Mouse (Mus musculus) Muller cell, postnatal 12 days (primary cell): Measurements from ENCODE around the gene Ak9.
"Not testable (repeated sequence)": the region's sequence is repeated elsewhere in the genome, so short reads cannot be mapped to it uniquely, and the experiment has no call there.

Source experiments
- DNase-seq: peaks from one replicate; pipeline ENCODE4 v3.0.0-alpha.2; 2015; ENCODE audit errors: inconsistent ontology term

Ak9 gene

DNA sequence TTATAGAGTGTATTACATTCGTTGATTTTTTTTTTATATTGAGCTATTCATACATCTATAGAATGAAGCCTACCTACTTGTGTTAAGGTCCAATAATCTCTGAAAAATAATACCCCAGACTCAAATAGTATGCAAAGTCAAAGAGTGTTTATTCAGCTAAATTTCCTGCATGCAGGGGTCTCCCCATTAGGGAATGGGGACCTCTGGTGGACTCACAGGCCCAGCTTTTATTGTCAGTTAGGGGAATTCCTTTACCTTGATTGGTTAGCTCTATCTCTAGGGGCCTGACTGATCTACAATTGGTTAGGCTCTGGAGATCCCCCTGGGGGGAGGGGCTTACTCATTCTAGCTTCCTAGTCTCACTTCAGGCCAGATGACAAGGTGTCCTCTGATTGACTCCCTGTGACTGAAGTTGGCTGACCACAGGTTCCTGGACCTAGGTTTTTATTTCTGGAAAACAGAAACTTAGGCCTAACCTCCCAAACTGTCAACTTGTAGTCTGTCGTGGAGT lies 28.8 kb downstream of the Ak9 start:
- no peak for DNase-seq

DNA sequence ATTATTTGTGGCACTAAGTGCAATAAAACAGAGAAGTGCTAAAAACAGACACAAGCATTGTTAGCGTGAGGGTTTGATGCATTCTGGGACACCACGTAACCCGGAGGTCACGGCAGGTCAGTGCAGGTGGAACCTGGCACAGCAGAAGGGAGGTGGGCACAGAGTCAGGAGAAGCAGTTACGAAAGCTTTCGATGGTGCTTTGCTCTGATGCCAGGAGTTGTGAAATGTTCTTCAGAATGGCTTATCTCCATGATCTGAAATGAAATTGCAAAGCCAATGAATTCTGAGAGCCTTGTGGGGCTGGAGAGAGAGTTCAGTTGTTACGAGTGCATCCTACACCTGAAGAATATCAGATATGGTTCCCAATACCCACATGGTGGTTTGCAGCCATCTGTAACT lies 37.6 kb downstream of the Ak9 start:
- DNase-seq, result no peak

DNA sequence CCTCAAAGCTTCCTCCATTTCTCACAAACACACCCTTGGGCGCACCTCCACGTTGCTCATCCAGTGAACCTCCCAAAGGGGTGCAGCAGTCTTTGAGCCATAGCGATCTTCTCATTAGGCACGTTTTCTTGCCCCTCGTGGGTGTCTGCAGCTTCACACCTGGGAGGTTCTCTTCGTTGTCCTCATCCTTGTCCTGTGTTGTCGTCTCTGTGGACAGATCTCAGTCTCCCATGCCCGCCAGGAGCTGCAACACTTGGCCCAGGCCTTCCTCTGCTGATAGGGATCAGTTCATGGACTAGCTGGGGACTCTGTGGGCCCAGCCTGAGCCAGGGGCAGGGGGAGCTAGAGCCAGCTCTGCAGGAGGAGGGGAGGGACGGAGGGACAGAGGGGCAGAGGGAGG lies 61.3 kb downstream of the Ak9 start:
- no peak for DNase-seq

DNA sequence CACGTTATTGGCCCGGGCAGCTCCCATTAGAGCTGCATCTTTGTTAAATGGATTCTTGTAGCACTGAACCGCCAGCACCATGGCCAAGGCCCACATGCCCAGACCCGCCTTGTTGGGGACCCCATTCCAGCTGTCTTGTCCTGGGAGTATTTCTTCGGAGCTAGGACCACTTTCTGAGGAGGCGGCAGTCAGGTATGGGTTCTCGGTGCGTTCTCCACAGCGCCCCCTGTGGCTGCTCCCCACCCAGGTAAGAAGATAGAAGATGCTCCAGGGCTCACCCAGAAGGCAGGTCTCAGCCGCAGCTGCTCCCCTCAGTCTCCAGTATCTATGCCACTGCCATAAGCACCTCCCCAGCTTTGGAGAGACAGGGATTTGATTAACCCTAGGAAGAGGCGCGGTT lies 76.7 kb downstream of the Ak9 start:
- DNase-seq, result no peak

DNA sequence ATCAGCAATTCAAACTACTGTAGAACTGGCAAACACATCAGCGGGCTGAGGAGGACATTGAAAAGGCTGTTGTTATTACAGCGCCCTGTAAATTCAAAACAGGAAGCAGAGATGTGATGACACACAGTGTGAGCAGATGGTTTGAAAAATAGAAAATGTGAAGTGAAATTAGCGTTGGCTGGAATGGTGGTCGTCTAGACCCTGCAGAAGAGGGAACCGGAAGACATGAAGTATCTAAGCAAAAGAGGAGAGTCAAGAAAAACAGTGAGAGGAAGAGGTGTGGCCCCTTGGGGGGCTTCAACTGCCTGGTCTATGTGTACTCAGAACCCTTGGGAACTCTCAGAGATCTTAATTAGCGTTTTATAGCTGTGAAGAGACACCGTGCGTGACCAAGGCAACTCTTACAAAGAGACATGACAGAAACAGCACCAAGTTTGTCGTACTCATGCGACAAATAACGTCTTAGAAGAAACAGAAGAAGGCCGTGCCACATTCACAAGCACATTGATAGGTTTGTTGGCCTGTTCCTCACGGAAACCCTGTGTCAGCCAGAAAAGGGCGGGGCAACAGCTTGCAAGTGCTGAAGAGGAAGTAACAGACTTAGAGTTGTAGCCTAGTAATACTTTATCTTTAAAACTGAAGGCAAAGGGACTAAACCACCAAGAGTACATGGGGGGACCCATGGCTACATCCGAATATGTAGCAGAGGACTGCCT lies 81.9 kb downstream of the Ak9 start:
- no peak for DNase-seq

DNA sequence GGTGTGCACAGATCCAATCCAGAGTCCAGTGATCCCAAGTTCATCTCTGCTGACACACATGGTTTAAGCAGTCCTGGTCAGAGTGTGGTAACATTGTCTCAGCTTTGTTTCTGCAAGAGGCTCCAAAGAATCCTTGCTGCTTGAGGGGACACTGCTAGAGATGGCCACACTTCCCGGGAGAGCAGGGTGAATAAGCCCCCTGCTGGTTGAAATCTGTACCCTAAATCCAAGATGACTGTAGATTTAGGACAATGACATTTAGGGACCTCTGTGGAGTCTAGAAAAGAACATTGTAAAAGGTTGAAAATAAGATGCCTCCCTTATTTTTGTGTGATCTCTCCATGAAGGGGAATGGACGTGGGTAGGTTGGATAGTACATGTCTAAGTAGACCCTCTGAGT lies 89.8 kb downstream of the Ak9 start:
- no peak for DNase-seq

DNA sequence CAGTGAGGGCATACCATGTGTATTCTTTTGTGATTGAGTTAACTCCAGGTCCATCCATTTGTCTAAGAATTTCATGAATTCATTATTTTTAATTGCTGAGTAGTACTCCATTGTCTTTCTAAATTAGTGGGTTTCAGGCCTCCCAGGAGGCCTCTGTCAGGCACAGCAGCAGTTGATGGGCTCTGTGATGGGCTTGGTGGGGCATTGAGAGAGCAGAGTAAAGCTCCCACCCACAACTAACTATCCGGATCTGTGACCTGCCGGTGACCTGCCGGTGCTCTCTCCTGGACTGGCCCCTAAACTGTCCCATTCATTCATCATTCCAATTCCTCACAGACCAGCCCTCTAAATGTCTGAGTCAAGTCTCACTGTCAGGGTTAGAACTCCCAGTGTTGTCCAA lies 97.3 kb downstream of the Ak9 start:
- DNase-seq, result no peak

DNA sequence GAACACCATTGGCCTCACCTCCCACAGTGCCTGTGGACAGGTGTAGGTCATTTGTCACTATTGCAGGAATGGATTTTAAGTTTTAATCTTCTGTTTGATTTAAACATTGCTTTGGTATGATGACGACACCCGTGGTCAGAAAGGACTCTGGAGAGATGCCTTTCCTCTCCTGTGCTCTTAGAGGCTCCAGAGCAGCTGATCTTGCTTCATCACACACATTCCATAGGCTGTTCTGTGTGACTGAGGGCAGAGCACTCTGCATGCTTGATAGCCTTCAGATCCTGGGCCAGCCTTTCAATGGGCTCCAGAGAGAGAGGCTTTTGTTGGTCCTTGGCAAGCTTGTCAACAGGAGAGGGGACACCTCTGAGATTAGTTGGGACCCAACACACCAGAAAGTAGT lies 99.6 kb downstream of the Ak9 start:
- DNase-seq, result peak; percentile 15

DNA sequence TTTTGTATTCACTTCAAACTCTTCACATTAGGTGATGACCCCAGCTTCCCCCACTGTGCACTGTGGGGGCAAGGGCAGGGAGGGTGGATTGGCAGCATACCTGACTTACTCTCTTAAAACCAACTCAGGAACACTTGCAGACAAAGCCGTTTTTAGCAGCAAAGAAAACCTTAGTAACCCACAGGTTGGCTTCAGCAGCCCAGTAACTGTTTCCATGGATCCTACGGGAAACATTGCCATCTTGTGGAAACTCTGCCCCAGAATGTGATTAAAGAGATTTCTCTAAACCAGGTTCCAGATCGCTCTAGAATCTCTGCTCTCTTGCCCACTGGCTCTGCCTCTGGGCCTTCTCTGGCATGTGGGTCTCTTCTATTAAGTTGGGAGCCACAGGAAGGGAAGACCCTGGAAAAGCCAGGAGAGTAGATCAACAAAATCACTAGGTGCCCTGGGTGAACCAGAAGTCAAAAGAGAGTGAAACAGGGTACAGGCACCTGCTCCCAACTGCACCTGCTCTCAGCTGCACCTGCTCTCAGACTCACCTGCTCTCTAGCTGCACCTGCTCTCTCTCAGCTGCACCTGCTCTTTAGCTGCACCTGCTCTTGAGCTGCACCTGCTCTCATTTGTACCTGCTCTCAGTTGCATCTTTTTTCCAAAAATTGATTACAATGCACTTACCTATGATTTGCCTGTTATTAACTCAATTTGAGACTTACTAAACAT lies 100.3 kb downstream of the Ak9 start:
- peak; percentile 11 for DNase-seq

DNA sequence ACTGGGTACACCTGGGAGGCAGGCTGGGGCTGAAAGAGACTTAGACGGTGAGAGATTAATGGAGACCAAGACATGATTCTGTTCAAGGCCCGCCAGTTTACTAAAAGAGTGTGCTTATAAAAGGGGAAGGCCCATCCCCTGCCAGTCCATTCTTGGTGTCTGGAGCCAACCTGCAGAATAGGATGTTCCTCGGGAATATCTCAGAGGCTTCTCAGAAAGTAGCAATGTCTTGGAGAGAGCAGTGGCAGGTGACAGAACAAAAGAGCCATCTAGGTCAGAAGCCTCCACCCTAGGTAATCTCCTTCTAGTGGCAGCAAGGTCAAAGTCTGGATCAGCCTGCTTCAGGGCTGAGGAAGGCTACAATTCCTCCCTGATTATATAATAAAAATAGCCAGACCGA lies 106.4 kb downstream of the Ak9 start:
- DNase-seq, result not testable (repeated sequence)

DNA sequence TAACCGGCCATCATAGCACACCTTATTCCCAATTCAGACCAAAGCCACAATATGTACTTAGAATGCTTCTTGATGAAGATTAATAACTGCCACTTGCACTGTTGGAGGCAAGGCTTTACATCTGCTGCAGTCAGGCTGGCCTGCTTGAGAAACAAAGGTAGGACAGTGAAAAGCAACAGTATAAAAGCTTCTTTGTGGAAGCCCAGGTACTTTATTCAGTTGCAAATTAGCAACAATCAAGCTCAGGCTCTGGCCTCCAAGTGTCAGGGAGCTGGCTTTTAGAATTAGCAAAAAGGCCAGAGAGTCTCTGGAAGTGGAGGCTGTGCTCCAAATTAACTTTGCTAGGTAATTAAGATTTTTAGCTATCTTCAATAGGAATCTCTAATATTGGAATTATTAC lies 107.0 kb downstream of the Ak9 start:
- DNase-seq, result not testable (repeated sequence)

DNA sequence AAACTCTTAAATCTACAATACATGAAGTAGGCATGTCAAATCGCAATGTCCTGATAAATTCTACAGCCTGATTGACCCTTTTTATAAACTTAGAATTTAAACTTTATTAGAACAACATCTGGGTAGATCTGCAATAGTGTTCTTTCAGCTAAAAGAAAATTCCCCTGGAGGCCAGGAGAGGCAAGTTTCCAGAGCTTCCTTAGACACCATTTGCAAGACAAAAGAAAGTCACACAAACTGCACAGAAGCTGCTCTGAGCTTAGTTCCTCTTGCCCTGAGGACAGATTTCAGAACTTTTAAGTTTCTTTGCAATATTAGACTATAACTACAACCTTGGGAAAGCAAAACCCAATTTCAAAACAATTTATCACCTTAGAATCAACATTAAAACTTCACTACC lies 109.7 kb downstream of the Ak9 start:
- not testable (repeated sequence) for DNase-seq

DNA sequence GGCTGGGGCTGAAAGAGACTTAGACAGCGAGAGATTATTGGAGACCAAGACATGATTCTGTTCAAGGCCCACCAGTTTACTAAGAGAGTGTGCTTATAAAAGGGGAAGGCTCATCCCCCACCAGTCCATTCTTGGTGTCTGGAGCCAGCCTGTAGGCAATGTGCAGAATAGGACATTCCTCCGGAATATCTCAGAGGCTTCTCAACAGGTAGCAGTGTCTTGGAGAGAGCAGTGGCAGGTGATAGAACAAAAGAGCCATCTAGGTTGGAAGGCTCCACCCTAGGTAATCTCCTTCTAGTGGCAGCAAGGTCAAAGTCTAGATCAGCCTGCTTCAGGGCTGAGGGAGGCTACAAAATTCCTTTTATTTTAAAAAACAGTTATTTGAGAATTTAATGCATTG lies 111.6 kb downstream of the Ak9 start:
- DNase-seq, result not testable (repeated sequence)

DNA sequence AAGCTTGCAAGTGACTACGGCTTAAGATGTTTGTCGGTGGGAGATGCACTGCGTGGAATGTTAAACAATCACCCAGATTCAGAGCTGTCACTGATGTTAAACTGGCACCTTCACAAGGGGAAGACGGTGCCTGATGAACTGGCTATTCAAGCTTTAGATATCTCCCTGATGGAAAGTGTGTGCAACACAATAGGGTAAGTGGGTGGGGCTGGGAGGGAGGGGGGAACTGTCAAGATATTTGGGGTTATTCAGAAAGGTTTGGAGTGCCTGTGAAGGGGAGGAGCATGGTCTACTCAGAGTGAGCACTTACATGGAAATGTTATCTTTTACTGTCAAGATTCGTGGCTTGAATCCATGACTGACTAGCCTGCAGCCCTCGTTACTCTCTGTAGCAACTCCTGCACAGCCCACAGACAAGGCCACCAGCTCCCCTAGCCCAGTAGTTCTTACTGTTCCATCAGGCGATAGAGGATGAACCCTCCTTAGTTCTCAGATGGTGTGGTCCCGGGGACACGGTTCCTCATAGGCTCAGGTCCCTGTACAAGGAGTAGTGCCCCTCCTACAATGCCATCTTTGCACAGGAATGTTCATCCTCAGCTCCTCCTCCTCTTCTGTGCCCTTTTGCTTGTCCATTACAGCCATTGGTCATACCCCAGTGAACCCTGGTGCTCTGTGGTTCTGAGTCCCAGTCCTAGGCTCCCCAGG lies 116.9 kb downstream of the Ak9 start:
- no peak for DNase-seq

DNA sequence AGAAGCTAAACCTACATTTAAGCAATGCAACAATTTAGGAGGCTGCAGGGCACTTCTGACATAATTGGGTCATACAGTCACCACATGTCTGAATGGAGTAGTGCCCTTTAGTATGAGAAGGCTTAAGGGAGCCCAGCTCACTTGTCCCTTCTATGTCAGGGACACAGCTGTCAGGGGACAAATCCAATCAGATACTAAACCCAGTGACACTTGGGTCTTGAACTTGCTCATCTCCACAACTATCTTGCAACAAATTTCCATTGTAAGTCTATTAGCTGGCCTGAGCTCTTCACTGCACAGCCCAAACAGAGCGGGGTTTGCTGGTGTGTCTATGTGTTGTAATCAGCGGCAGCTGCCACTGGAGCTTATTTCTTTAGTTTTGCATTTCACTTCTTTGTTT lies 119.9 kb downstream of the Ak9 start:
- no peak for DNase-seq

DNA sequence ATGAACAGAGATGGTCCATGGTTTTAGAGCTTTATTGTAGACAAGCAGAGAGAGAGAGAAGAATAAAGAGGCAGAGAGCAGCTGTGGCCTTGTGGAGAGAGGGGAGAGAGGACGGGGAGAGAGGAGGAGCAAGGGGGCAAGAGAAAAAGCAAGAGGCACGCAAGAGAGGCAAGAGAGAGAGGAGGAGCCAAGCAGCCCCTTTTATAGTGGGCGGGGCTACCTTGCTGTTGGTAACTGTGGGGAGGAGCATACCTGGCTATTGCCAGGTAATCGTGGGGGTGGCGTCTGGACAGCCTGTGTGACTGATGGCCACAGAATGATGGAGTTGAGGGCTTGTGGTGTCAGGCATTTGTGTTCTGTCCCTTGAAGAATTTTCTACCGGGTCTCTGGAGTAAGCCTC lies 122.6 kb downstream of the Ak9 start:
- no peak for DNase-seq

DNA sequence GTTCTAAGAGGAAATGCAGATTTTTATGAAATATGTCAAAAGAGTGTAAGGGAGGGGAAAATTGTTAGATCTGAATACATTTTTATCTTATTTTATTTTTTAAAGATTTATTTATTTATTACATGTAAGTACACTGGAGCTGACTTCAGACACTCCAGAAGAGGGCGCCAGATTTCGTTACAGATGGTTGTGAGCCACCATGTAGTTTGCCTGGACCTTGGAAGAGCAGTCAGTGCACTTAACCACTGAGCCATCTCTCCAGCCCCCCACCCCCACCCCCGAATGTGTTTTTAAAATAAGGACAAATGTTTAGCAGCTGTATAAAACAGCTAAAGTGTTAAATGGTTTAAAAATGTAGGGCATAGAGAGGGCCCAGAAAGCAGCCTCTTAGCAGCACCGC lies 130.8 kb downstream of the Ak9 start:
- DNase-seq, result no peak

DNA sequence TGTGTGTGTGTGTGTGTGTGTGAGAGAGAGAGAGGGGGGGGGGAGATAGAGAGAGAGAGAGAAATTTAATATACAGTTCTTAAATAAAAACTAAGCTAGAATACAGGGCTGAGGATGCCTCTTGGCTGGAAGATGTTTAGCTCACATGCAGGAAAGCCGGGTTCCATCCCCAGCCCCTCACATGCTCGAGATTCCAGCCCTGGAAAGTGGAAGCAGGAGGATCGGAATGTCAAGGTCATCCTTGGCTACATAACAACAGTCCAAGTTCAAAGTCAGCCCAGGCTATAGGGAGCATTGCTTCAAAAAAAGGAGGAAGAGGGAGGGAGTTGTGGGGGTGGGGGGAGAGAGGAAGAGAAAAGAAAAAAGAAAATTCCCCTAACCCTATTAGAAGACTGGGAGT lies 131.4 kb downstream of the Ak9 start:
- DNase-seq, result no peak

DNA sequence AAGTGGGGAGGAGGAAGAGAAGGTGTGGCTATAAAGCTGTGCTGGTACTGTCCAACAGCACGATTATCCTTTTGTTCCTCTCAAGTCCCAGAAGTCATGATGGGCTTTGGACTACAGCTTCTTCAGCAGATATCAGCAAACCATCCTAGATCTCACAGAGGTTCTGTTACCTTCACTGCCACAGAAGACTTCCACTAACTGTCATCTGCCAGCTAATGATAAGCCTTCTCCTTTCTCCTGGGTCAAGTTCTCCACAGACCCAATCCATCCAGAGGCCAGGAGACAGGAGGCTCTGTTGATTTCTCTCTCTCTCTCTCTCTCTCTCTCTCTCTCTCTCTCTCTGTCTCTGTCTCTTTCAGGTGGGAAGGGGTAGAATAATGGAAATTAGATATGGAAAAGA lies 144.4 kb downstream of the Ak9 start:
- DNase-seq, result no peak

DNA sequence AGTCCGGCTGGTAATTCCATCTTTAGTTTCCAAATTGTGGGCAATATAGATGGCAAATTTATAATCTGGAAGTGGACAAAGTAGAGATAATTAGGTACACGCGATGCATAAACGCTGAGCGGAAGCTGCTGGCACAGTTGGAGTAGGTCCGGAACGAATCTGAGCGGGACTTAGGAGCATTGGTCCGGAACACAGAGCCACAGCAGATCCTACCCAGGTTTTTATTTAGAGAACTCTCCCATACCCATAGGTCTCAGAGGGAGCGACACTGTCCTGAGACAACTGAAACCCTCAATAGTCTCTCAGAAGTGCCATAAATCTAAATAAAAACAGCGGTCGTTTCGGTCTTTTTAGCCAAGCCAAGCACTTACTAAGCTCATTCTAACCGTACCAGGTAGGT lies 145.9 kb downstream of the Ak9 start:
- DNase-seq, result no peak

DNA sequence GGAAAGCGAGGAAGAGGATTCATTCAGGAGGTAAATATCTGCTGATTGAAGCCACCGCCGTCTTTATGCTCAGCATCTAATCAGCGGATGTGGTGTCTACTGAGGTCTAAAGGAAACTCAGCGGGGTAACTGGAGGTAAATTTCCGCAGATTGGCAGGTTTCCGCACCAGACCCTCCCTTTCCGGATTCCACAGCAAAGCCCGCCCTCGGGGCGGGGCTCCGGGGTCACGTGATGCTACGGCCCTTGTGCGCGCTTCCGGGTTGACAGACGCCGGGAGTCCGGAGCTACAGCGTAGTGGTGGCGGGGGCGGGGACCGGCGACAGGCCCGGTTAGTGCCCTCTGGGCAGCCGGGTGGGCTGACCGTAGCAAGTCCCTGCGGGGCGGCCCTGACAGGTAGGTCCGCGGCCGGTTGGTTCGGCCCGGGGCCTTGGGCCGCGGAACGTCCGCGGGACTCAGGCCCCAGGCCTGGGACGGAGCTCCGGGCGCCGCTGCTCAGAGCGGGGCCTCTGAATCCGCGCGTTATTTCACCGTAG lies 146.4 kb downstream of the Ak9 start, which contains the start of gene Zbtb24:
Gene Zbtb24 (plus strand): TSS at position 247 of the 534 bp plus-strand sequence.
- DNase-seq, result peak; percentile 99

DNA sequence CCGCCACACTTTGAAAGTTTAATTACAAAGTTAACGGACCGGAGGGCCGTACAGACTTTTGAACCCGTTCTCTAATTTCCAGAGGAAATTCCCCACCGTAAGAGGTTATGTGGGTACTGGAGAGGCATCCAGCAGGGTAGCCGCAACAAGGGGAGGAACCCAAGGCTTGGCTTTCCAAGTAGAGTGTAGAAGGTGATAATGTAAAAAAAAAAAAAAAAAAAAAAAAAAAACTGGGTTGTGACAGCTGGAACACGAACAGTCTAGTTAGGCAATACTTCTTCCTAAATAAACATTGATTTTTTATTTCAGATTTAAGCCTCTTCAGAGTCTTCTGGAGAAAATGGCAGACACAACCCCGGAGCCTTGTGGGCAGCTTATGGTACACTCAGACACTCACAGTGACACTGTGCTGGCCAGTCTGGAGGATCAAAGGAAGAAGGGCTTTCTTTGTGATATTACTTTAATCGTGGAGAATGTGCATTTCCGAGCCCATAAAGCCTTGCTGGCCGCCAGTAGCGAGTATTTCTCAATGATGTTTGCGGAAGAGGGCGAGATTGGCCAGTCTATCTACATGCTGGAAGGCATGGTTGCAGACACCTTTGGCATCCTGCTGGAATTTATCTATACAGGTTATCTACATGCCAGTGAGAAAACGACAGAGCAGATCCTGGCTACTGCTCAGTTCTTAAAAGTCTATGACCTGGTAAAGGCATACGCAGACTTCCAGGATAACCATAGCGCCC lies 147.2 kb downstream of the Ak9 start:
- DNase-seq, result no peak
